Mouse (Mus musculus) ES-E14 (cell line): ENCODE measurements around the gene Gpr146.

Source experiments
- HCFC1 ChIP-seq: IDR thresholded peaks from 2 replicates; pipeline ENCODE4 v1.6.1; 2012; ENCODE audit warnings: low read length, inconsistent platforms, borderline replicate concordance; ENCODE audit not compliant: insufficient read depth
- ZNF384 ChIP-seq: IDR thresholded peaks from 2 replicates; pipeline ENCODE4 v1.6.1; 2012; ENCODE audit warnings: low read depth, low read length, inconsistent platforms

DNA sequence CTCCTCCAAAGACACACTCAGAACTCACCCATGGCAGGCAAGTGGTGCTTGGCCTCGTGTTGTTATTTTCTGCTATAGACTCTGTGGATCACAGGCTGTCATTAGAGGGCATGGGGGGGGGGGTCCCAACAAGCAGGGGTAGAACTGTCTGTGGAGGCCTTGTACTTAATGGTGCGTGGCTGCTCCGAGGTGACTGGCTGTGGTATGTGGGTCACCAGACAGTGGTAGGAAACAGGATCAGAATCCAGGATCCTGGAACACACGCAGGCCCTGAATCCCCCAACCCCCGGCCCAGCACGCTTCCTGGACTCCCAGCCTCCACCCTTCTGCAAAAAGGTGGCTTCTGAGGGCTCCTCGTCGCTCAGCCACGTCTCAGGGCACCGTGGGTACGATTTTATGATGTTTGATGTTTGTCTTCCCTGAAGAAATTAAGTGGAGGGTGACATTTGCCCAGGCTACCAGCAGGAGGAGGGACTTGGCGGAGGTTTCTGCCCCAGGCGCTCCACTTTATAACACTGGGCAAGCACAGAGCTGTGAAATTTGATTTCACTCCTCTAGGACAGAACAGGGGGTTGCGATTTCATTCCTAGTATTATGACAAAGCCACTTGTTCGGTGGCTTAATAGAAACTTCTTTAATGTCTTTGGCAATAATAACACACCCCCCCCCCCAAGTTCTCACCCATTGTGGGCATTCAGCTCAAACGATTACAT lies 44.0 kb upstream of the Gpr146 start:
- TF ChIP-seq HCFC1 (no peak), ZNF384 (no peak)
